Mouse (Mus musculus) heart, postnatal 14 days (tissue): ENCODE measurements around the gene 1110059G10Rik. TPM values are rescaled to one million over a fixed set of nuclear protein-coding genes. Genes with fewer than 3 reads are reported as not detected.

Experiments used
- DNase-seq, 2 experiments: peaks; one replicate each; pipeline ENCODE4 v3.0.0; 2021 to 2022
- intact Hi-C: fragments of 180-260 bp; cut with DNase I; formaldehyde crosslinking; loops from one replicate; pipeline ENCODE4 v1.15.1; 2025
- long read RNA-seq, 2 experiments: library from polyadenylated mRNA; stranded (forward); transcript quantifications; one replicate each; pipeline ENCODE4 v2.0.0; 2021
- total RNA-seq, 2 experiments: library from RNA; stranded (reverse); gene quantifications; 2 replicates each; pipeline ENCODE4 v1.2.3; 2021

1110059G10Rik gene
- 10 to 100 TPM; 18.4 to 19.2 TPM for total RNA-seq
- long read RNA-seq, experiment 1, transcript 1110059G10Rik-201 (3 exons, 3,361 nt) = major isoform, 12 of 14 reads
- long read RNA-seq, experiment 1, partial matches to known transcripts = 2 of 14 reads
- long read RNA-seq, experiment 1, other reads (novel, unspliced or antisense) = 0 of 14 reads
- long read RNA-seq, experiment 2, transcript 1110059G10Rik-201 (3 exons, 3,361 nt) = major isoform, 10 of 14 reads
- long read RNA-seq, experiment 2, partial matches to known transcripts = 2 of 14 reads
- long read RNA-seq, experiment 2, other reads (novel, unspliced or antisense) = 1 of 14 reads

DNA sequence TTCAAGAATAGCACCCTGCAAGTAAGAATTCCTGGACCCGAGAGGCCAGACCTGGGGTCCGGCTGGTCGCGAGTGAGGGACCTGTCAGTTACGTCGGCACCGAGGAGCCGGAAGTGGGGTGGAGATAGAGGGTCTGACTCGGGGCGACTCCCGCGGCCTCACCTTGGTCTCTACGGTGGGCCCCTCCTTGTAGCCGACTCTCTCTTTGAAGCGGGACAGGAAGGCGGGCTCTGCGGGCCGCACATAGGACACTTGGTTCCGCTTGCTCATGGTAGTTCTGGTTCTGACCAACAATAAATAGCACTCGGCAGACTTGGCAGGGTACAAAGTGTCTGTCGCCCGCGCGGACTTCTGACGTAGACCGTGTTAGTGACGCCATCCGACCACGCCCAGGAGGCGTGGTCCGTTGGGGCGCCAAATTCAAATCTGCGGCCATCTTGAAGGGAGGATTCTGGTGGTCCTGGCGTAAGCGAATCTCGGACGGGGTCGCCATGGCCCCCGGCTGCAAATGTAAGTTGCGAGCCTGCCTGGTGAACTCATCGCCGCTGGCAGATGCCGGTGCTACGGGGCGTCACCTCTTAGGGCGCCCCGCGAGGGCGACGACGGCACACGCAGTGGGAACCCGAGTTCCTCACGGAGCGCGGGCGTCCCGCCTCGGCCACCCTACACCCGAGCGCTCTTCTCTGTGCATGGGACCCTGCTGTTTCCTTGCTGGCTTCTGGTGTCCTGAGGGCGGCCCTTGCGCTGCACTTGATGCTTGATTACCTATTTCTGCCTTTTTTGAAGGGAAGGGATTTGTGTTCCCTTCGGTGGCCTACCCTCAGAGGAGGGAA, at the start of gene 1110059G10Rik, which contains the start of gene Kif15:
TSS of gene 1110059G10Rik (minus strand) at position 358 of the 833 bp plus-strand sequence.
TSS of gene Kif15 (plus strand) at position 404 of the 833 bp plus-strand sequence.
- intact Hi-C loops = loop anchor here (2.0 to 5.0 kb wide), 3 partner anchors 79 to 214 kb away; partner anchors contain the start of gene Tcaim

DNA sequence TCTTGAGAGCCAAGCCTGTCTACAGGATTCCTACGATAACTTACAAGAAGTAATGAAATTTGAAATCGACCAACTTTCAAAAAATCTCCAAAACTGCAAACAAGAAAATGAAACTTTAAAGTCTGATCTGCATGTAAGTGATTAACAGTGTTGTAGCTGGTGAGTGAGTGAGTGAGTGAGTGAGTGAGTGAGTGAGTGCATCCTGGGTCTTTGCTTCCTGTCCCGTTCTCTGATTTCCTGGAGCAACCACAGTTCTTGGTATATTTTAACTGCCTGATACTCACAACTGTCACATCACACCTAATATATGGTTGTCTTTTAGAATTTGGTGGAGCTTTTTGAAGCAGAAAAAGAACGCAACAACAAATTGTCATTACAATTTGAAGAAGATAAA, 48.4 kb upstream of the 1110059G10Rik start:
- DNase-seq = no peak
- intact Hi-C loops = no loop called here

More for the DNA sequence above, at the start of gene 1110059G10Rik, which contains the start of gene Kif15:
- peak; percentile 92 to 97 for DNase-seq

DNA sequence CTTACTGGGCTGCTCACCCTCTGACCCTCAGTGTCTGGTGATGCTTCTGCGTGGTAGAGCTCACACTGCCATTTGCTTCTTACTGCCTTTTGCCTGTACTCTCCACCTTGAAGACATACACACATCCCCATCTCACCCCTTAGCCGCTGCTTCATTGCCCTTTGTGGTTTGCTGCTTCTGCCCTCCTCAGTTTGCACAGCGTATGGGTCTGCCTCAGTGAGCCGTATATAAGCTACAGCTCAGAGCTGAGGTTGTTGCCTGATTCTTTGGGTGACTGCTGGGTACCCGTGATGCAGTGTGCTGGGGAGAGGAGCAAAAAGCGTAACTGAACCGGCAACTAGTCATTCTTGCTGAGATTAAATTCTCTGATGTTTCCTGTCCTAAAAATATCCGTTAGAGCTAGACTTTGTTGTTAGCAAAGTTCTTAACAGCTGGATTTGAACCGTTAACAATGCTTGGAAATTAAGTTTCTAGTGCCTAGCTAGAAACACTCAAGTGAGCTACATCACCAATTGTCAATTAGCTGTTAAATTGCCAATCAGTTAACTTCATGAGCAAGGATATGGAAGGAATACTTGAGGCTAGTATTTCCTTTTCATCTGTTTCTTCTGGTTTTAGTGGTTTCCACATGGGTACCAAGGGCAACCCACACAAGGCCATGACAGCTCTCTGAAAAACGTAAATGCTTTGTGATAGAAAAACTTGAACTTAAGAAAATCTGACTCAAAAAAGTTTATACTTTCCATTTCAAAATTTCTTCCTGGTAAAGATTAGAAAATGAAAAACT, 47.8 kb upstream of the 1110059G10Rik start:
- intact Hi-C loops = no loop called here
- DNase-seq = no peak

DNA sequence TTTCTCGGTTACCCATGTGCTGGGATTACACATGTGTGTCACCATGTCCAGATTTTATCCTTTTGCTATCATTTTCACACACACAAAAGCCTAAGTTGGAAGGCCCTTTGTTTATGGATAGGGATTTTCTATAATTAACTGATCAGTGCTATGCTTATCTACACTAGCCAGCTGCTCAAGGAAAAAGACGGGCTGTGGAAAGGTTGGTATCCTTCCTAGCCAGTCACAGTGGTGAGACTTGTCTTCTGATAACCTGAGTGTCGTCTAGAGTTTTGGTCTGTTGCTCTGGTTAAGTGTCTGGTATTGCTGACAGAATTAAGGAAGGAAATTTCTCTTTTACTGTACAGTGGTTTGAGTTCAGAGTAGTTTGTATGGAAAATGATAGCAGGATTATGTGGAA, 21.9 kb downstream of the 1110059G10Rik start:
- DNase-seq = no peak

DNA sequence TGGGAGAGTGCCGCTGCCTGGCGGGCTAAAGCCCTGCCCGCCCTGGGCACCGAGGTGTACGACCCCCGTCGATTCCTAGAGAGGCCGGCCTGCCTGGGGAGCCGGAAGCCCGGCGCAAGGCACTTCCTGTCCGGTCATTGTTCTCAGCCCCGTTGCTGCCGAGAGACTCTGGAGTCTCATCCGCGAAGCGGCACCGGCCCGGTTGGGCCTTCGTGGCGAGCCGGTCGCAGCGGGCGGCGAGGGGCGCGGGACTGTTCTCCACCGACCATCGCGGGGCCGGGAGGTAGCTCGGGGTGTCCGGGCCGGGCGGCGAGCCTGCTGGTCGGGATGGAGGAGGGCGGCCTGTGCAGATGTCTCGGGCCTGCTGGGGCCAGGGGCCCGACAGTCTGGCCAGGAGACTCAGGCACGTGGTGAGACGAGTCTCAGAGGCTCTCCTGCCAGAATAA, 27.8 kb downstream of the 1110059G10Rik start, which contains the start of gene Zfp105:
TSS of gene Zfp105 (plus strand) at position 137 of the 446 bp plus-strand sequence.
- intact Hi-C loops = no loop called here
- DNase-seq = peak; percentile 70 to 75

More for the DNA sequence above, 21.9 kb downstream of the 1110059G10Rik start:
- intact Hi-C loops = no loop called here

DNA sequence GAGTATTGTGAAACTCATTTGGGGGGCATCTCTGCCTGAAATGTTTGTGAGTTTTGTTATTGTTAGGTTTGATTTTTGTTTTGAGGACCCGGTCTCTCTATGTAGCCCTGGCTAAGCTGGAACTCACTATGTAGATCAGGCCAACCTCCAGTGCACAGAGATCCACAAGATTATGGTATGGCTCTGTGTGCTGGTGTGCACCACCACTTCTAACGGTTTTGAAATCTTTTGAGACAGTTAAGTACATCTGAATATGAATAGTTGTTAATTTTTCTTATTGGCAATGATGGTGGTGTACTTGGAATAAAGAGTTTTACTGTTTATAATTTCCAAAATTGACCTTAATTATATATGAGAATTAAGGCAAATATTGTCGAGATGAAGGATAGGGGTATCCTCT, 28.4 kb downstream of the 1110059G10Rik start:
- DNase-seq = no peak
- intact Hi-C loops = no loop called here

DNA sequence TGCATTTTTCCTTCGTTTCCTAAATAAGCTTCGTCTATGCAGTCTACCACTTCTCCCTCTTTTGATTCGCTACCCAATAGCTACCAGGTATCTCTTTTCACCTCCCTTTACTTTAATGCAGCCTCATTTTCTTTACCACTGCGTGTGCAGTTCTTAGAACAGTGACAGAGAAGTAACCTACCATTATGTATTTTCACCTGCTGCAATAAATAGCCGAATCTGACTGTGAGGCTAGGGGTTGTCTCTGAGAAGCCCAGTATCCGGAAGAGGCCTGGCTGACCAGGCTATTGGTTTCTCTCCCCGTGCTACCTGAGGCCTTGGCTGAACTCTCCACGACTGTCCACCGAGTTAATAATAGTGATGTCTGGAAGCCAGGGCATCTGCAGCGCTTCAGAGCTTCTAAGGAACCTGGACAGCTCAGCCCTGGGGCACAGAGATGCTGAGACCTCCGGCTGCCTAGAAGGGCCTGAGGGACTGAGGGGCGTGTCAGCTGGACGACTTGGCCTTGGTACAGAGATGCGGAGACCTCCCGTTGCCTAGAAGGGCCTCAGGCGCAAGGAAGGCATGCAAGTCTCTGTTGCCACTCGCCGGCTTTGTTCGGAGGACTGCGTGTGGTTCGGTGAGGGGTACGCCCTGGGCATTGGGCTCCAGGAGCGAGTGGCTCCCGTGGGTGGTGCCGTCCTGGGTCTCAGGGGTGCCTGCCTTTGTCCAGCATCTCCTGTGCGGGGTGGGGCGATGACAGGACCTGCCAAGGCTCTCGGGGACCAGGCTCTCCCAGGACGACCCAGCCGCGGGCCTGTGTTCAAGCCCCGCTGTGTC, 47.9 kb downstream of the 1110059G10Rik start:
- intact Hi-C loops = no loop called here
- peak; percentile 42 to 68 for DNase-seq

DNA sequence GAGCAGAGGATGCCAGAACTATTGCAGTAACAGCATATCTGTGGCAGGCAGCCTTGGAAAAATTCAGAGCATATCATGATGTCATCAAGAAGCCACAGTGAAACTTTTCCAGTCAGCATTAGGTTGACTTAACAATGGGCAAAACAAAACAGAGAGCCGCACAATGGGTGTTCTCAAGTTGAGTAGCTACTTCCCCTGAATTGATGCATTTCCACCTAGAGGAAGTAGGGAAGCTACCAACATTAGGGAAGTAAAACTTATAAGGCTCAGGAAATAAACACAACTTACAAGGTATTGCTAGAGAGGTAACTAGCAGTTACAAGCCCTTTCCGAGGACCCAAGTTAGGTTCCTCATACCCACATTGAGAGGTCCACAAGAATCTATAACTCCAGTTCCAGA, 49.8 kb downstream of the 1110059G10Rik start:
- no peak for DNase-seq
- intact Hi-C loops = no loop called here

Other genes starting within 250 kb of the 1110059G10Rik start
- gene Topaz1, start 203.7 kb downstream of the 1110059G10Rik start, total RNA-seq = not detected
- gene Tcaim, start 145.5 kb downstream of the 1110059G10Rik start, total RNA-seq = 10 to 100 TPM; 34.8 to 35.2 TPM
- gene Gm35549, start 107.0 kb downstream of the 1110059G10Rik start, total RNA-seq = not detected
- gene Zfp445, start 85.0 kb downstream of the 1110059G10Rik start, total RNA-seq = 100 to 1,000 TPM; 109 to 113 TPM
- gene Zkscan7, start 65.3 kb downstream of the 1110059G10Rik start, total RNA-seq = 1 to 10 TPM; 4.8 to 5.0 TPM
- 1 to 10 TPM; 3.0 to 3.1 TPM for gene Zfp105, start 27.9 kb downstream of the 1110059G10Rik start, total RNA-seq
- 1 to 10 TPM; 2.9 to 4.1 TPM for gene Kif15, start within 50 bp of the 1110059G10Rik start, total RNA-seq
- 10 to 100 TPM; 11.6 to 13.4 TPM for gene Tmem42, start 70.3 kb upstream of the 1110059G10Rik start, total RNA-seq
- gene Tgm4, start 83.7 kb upstream of the 1110059G10Rik start, total RNA-seq = not detected
- 10 to 100 TPM; 43.2 to 45.0 TPM for gene Zdhhc3, start 162.2 kb upstream of the 1110059G10Rik start, total RNA-seq
- 10 to 100 TPM; 25.5 to 30.8 TPM for gene Exosc7, start 162.2 kb upstream of the 1110059G10Rik start, total RNA-seq
- 10 to 100 TPM; 62.4 to 67.9 TPM for gene Clec3b, start 199.9 kb upstream of the 1110059G10Rik start, total RNA-seq